11 mouse cellular contexts compared by ENCODE assay signal in the genomic region with DNA sequence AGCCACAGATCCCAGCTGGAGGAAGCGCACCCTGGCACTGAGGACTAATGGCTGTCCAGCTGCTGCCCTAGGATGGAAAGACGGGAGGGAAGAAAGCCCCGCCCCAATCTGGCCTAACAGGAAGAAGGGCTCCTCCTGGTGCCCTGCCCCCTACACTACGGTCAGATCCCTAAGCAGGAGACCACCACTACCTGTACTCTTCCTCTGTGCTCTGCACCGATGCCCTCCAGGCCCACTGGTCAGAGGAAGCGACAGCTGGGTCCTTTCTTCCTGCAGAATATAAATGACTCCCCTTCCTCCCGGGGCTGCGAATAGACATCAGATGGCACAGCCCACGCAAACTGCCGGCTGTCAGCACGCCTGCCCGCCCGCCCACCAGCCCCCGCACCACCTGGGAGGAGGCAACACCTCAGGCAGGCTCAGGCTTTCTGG. TPM values are rescaled to one million over a fixed set of nuclear protein-coding genes. Genes with fewer than 3 reads are reported as not detected.
DNase-seq lines count a peak whose midpoint lies in the region; ATAC-seq and TF ChIP-seq lines count a peak whose summit lies in the region.
"Had no signal": no experiment of that assay in that cellular context is flagged by ENCODE, and none has a peak within 500 bp of the region (broad histone marks: within the 10 kb centered on the region; RNA-seq: fewer than 3 reads in every experiment).

No protein-coding gene starts in this region.

- peaks cover 61% of the 10 kb centered on the region for H3K4me1 ChIP-seq in kidney, embryonic 15.5 days
- peaks cover 7% of the 10 kb centered on the region; the same call in 1 of the 2 replicates for H3K4me1 ChIP-seq in kidney, adult 2 months (ENCODE audit: control insufficient read depth, insufficient read depth, low read length)
- H3K4me1 ChIP-seq in embryonic facial prominence, embryonic 11.5 days (ENCODE audit: control insufficient read depth, insufficient read depth, low read length): 0 out of 2 replicates have a peak, but pooled peaks cover 2% of the 10 kb centered on the region
- peaks cover 14% of the 10 kb centered on the region for H3K4me1 ChIP-seq in hindbrain, embryonic 11.5 days (replicated peaks; ENCODE audit: control insufficient read depth, insufficient read depth, low read length)
- H3K4me1 ChIP-seq in midbrain, embryonic 13.5 days (replicated peaks): peaks cover 51% of the 10 kb centered on the region

- peaks cover 10% of the 10 kb centered on the region for H3K36me3 ChIP-seq in kidney, embryonic 15.5 days
- H3K36me3 ChIP-seq in kidney, adult 2 months (ENCODE audit: control insufficient read depth, insufficient read depth, low read length): no peaks in the 10 kb centered on the region
- no peaks in the 10 kb centered on the region for H3K36me3 ChIP-seq in embryonic facial prominence, embryonic 11.5 days (replicated peaks; ENCODE audit: control insufficient read depth, insufficient read depth, low read depth, low read length)
- no peaks in the 10 kb centered on the region for H3K36me3 ChIP-seq in hindbrain, embryonic 11.5 days (ENCODE audit: control insufficient read depth, insufficient read depth, low read length)
- H3K36me3 ChIP-seq in midbrain, embryonic 13.5 days: peaks cover 18% of the 10 kb centered on the region

- 3% methylated on average over 14 of the region's 14 CpGs for WGBS in kidney, embryonic 15.5 days
- WGBS in kidney, adult 2 months: 36% methylated on average over 14 of the region's 14 CpGs
- 21% methylated on average over 14 of the region's 14 CpGs for WGBS in embryonic facial prominence, embryonic 11.5 days
- 16% methylated on average over 14 of the region's 14 CpGs for WGBS in hindbrain, embryonic 11.5 days
- 13% methylated on average over 14 of the region's 14 CpGs for whole genome bisulfite sequencing in midbrain, embryonic 13.5 days

- intact Hi-C loops in left cerebral cortex, postnatal 10 days (cut with DNase I): no loop called here

- H3K27ac ChIP-seq in kidney, embryonic 15.5 days: peak overlapping the region; percentile 52
- no peak overlapping the region for H3K27ac ChIP-seq in kidney, adult 2 months (ENCODE audit: insufficient read depth, low read depth, low read length)
- no peak overlapping the region for H3K27ac ChIP-seq in embryonic facial prominence, embryonic 11.5 days (replicated peaks; ENCODE audit: low read depth, low read length)
- peak overlapping the region; percentile 68 for H3K27ac ChIP-seq in hindbrain, embryonic 11.5 days (ENCODE audit: low read depth, low read length)
- peak overlapping the region; percentile 84 for H3K27ac ChIP-seq in midbrain, embryonic 13.5 days

- no peak for TF ChIP-seq CTCF in kidney, adult 2 months (conservative IDR thresholded peaks at IDR 0.05; ENCODE audit: insufficient read depth, insufficient read length, low read depth, low read length)

- no peak overlapping the region for H3K4me3 ChIP-seq in kidney, embryonic 15.5 days (replicated peaks)
- no peak overlapping the region for H3K4me3 ChIP-seq in kidney, adult 2 months (ENCODE audit: insufficient read depth, low read depth, low read length)
- H3K4me3 ChIP-seq in embryonic facial prominence, embryonic 11.5 days (ENCODE audit: low read depth, low read length): no peak overlapping the region
- no peak overlapping the region for H3K4me3 ChIP-seq in hindbrain, embryonic 11.5 days (ENCODE audit: low read depth, low read length)
- no peak overlapping the region for H3K4me3 ChIP-seq in midbrain, embryonic 13.5 days (replicated peaks)

- H3K27me3 ChIP-seq in kidney, embryonic 15.5 days: no peaks in the 10 kb centered on the region
- no peaks in the 10 kb centered on the region for H3K27me3 ChIP-seq in kidney, adult 2 months (replicated peaks; ENCODE audit: control insufficient read depth, insufficient read depth, low read length)
- no peaks in the 10 kb centered on the region for H3K27me3 ChIP-seq in embryonic facial prominence, embryonic 11.5 days (ENCODE audit: control insufficient read depth, insufficient read depth, low read length)
- no peaks in the 10 kb centered on the region for H3K27me3 ChIP-seq in hindbrain, embryonic 11.5 days (ENCODE audit: control insufficient read depth, insufficient read depth, low read length)
- no peaks in the 10 kb centered on the region for H3K27me3 ChIP-seq in midbrain, embryonic 13.5 days
- H3K27me3 ChIP-seq: Patski had no signal

- DNase-seq in kidney, adult 2 months: no peak
- peak; percentile 58 for DNase-seq in embryonic facial prominence, embryonic 11.5 days (ENCODE audit: low spot score)
- DNase-seq in hindbrain, embryonic 11.5 days (ENCODE audit: low spot score): peak; percentile 76
- DNase-seq in left cerebral cortex, postnatal 10 days (ENCODE audit: extremely low spot score in 1 of 2, low spot score in 2 of 2): peak; percentile 67 to 83
- DNase-seq in gastrocnemius, postnatal 25 days: no peak

- no peaks in the 10 kb centered on the region for H3K9me3 ChIP-seq in kidney, embryonic 15.5 days (replicated peaks)
- H3K9me3 ChIP-seq in embryonic facial prominence, embryonic 11.5 days (replicated peaks; ENCODE audit: control insufficient read depth, low read length): no peaks in the 10 kb centered on the region
- H3K9me3 ChIP-seq in hindbrain, embryonic 11.5 days (ENCODE audit: control insufficient read depth, low read length): no peaks in the 10 kb centered on the region
- no peaks in the 10 kb centered on the region for H3K9me3 ChIP-seq in midbrain, embryonic 13.5 days

- no peak for TF ChIP-seq POLR2A in kidney, adult 2 months (IDR thresholded peaks at IDR 0.05; ENCODE audit: low read depth, low read length)

- peak overlapping the region; percentile 44 for H3K4me2 ChIP-seq in kidney, embryonic 15.5 days
- H3K4me2 ChIP-seq in embryonic facial prominence, embryonic 11.5 days (ENCODE audit: low read depth, low read length): 0 out of 2 replicates have a peak overlapping the region, but pooled peaks have one; percentile 7
- H3K4me2 ChIP-seq in hindbrain, embryonic 11.5 days (replicated peaks; ENCODE audit: low read depth, low read length): 0 out of 2 replicates have a peak overlapping the region, but pooled peaks have one; percentile 9
- H3K4me2 ChIP-seq in midbrain, embryonic 13.5 days (replicated peaks): peak overlapping the region; percentile 27

- 0 out of 2 replicates have a peak overlapping the region, but pooled peaks have one; percentile 24 for H3K9ac ChIP-seq in kidney, embryonic 15.5 days
- peak overlapping the region; percentile 0; the same call in 1 of the 2 replicates for H3K9ac ChIP-seq in embryonic facial prominence, embryonic 11.5 days (replicated peaks; ENCODE audit: low read length)
- no peak overlapping the region for H3K9ac ChIP-seq in hindbrain, embryonic 11.5 days (ENCODE audit: low read depth, low read length)
- H3K9ac ChIP-seq in midbrain, embryonic 13.5 days (replicated peaks): peak overlapping the region; percentile 58

- ATAC-seq in kidney, embryonic 15.5 days (replicated peaks; ENCODE audit: low FRiP score): peak; percentile 55
- ATAC-seq in embryonic facial prominence, embryonic 11.5 days (replicated peaks; ENCODE audit: insufficient number of reproducible peaks, low FRiP score, low TSS enrichment, low read depth): peak; percentile 14; the same call in 1 of the 2 replicates
- ATAC-seq in hindbrain, embryonic 11.5 days (ENCODE audit: low FRiP score): peak; percentile 68
- ATAC-seq in midbrain, embryonic 13.5 days: peak; percentile 49
- ATAC-seq in granulocyte monocyte progenitor cell, adult 5-6 weeks (replicated peaks; ENCODE audit: poor library complexity, severe bottlenecking): no peak

RNA-seq across cellular contexts. Expression of gene Cyb561d1, which starts 3.9 kb away (rescaled TPM):
- 3.8 TPM in 2 replicates for polyA plus RNA-seq in kidney, embryonic 15.5 days (2015; fragmentation: Nextera tagmentation; extraction: Ambion mirVana)
- 7.0 and 7.1 TPM in 2 replicates for polyA plus RNA-seq in kidney, adult 2 months (2012; rRNA removed)
- 1.4 and 1.6 TPM in 2 replicates for polyA plus RNA-seq in embryonic facial prominence, embryonic 11.5 days (2014; fragmentation: Nextera tagmentation; extraction: Ambion mirVana)
- 2.4 and 2.6 TPM in 2 replicates for polyA plus RNA-seq in hindbrain, embryonic 11.5 days (2014; fragmentation: Nextera tagmentation; extraction: Ambion mirVana)
- 10 to 100 TPM; 11.0 to 12.7 TPM for total RNA-seq in left cerebral cortex, postnatal 10 days (2021)
- 4.3 and 5.6 TPM in 2 replicates for polyA plus RNA-seq in midbrain, embryonic 13.5 days (2015; fragmentation: Nextera tagmentation; extraction: Ambion mirVana)
- total RNA-seq in granulocyte monocyte progenitor cell, adult 5-6 weeks (2014; fragmentation: Nextera tagmentation): 5.0 and 5.8 TPM in 2 replicates
- 3.5 and 3.9 TPM in 2 replicates for total RNA-seq in granulocyte monocyte progenitor cell, adult 5-6 weeks (2017)
- total RNA-seq in gastrocnemius, postnatal 25 days (2021): 1 to 10 TPM; 2.7 TPM

RNA-seq across cellular contexts. Expression of gene Amigo1, which starts 10.9 kb away (rescaled TPM):
- polyA plus RNA-seq in kidney, embryonic 15.5 days (2015; fragmentation: Nextera tagmentation; extraction: Ambion mirVana): 4.6 and 6.3 TPM in 2 replicates
- polyA plus RNA-seq in kidney, adult 2 months (2012; rRNA removed): 18.4 and 25.7 TPM in 2 replicates
- 2.8 and 3.1 TPM in 2 replicates for polyA plus RNA-seq in embryonic facial prominence, embryonic 11.5 days (2014; fragmentation: Nextera tagmentation; extraction: Ambion mirVana)
- polyA plus RNA-seq in hindbrain, embryonic 11.5 days (2014; fragmentation: Nextera tagmentation; extraction: Ambion mirVana): 4.2 and 6.0 TPM in 2 replicates
- total RNA-seq in left cerebral cortex, postnatal 10 days (2021): 10 to 100 TPM; 36.4 to 38.5 TPM
- polyA plus RNA-seq in midbrain, embryonic 13.5 days (2015; fragmentation: Nextera tagmentation; extraction: Ambion mirVana): 9.9 and 11.0 TPM in 2 replicates
- total RNA-seq in granulocyte monocyte progenitor cell, adult 5-6 weeks (2014; fragmentation: Nextera tagmentation): 1.9 and 4.4 TPM in 2 replicates
- 2.0 and 3.4 TPM in 2 replicates for total RNA-seq in granulocyte monocyte progenitor cell, adult 5-6 weeks (2017)
- total RNA-seq in gastrocnemius, postnatal 25 days (2021): 10 to 100 TPM; 21.3 to 23.3 TPM

RNA-seq across cellular contexts. Expression of gene Atxn7l2, which starts 13.7 kb away (rescaled TPM):
- polyA plus RNA-seq in kidney, embryonic 15.5 days (2015; fragmentation: Nextera tagmentation; extraction: Ambion mirVana): 18.1 and 20.3 TPM in 2 replicates
- 23.1 and 29.3 TPM in 2 replicates for polyA plus RNA-seq in kidney, adult 2 months (2012; rRNA removed)
- 17.6 and 19.0 TPM in 2 replicates for polyA plus RNA-seq in embryonic facial prominence, embryonic 11.5 days (2014; fragmentation: Nextera tagmentation; extraction: Ambion mirVana)
- 16.6 and 19.9 TPM in 2 replicates for polyA plus RNA-seq in hindbrain, embryonic 11.5 days (2014; fragmentation: Nextera tagmentation; extraction: Ambion mirVana)
- total RNA-seq in left cerebral cortex, postnatal 10 days (2021): 10 to 100 TPM; 22.2 to 24.8 TPM
- polyA plus RNA-seq in midbrain, embryonic 13.5 days (2015; fragmentation: Nextera tagmentation; extraction: Ambion mirVana): 27.8 and 28.8 TPM in 2 replicates
- total RNA-seq in granulocyte monocyte progenitor cell, adult 5-6 weeks (2014; fragmentation: Nextera tagmentation): 6.7 and 6.8 TPM in 2 replicates
- 1.1 and 1.5 TPM in 2 replicates for total RNA-seq in granulocyte monocyte progenitor cell, adult 5-6 weeks (2017)
- total RNA-seq in gastrocnemius, postnatal 25 days (2021): 1 to 10 TPM; 6.1 to 6.5 TPM

RNA-seq across cellular contexts. Expression of gene Sypl2, which starts 29.4 kb away (rescaled TPM):
- 4.4 and 4.9 TPM in 2 replicates for polyA plus RNA-seq in kidney, embryonic 15.5 days (2015; fragmentation: Nextera tagmentation; extraction: Ambion mirVana)
- 37.7 and 38.7 TPM in 2 replicates for polyA plus RNA-seq in kidney, adult 2 months (2012; rRNA removed)
- 0.95 and 1.1 TPM in 2 replicates for polyA plus RNA-seq in embryonic facial prominence, embryonic 11.5 days (2014; fragmentation: Nextera tagmentation; extraction: Ambion mirVana)
- 0.47 and 0.59 TPM in 2 replicates for polyA plus RNA-seq in hindbrain, embryonic 11.5 days (2014; fragmentation: Nextera tagmentation; extraction: Ambion mirVana)
- 1 to 10 TPM; 1.1 to 1.3 TPM for total RNA-seq in left cerebral cortex, postnatal 10 days (2021)
- 0.92 and 0.95 TPM in 2 replicates for polyA plus RNA-seq in midbrain, embryonic 13.5 days (2015; fragmentation: Nextera tagmentation; extraction: Ambion mirVana)
- total RNA-seq in granulocyte monocyte progenitor cell, adult 5-6 weeks (2014; fragmentation: Nextera tagmentation): not detected in 2 replicates
- total RNA-seq in granulocyte monocyte progenitor cell, adult 5-6 weeks (2017): not detected in 2 replicates
- 100 to 1,000 TPM; 596 to 597 TPM for total RNA-seq in gastrocnemius, postnatal 25 days (2021)
- polyA plus RNA-seq: Patski had no signal

RNA-seq across cellular contexts. Expression of gene Gpr61, which starts 42.4 kb away (rescaled TPM):
- polyA plus RNA-seq in kidney, embryonic 15.5 days (2015; fragmentation: Nextera tagmentation; extraction: Ambion mirVana): 0.05 and 0.08 TPM in 2 replicates
- polyA plus RNA-seq in kidney, adult 2 months (2012; rRNA removed): not detected in 2 replicates
- polyA plus RNA-seq in embryonic facial prominence, embryonic 11.5 days (2014; fragmentation: Nextera tagmentation; extraction: Ambion mirVana): 0.11 and 0.31 TPM in 2 replicates
- polyA plus RNA-seq in hindbrain, embryonic 11.5 days (2014; fragmentation: Nextera tagmentation; extraction: Ambion mirVana): 0.34 and 0.57 TPM in 2 replicates
- 10 to 100 TPM; 20.4 to 21.3 TPM for total RNA-seq in left cerebral cortex, postnatal 10 days (2021)
- polyA plus RNA-seq in midbrain, embryonic 13.5 days (2015; fragmentation: Nextera tagmentation; extraction: Ambion mirVana): 2.0 and 2.1 TPM in 2 replicates
- total RNA-seq in granulocyte monocyte progenitor cell, adult 5-6 weeks (2014; fragmentation: Nextera tagmentation): not detected in 2 replicates
- total RNA-seq in granulocyte monocyte progenitor cell, adult 5-6 weeks (2017): not detected in 2 replicates
- not detected for total RNA-seq in gastrocnemius, postnatal 25 days (2021)
- total RNA-seq: heart, postnatal 14 days had no signal
- polyA plus RNA-seq: spleen, adult 2 months had no signal

Comparison
In these comparisons a context has a peak if more than half of its experiments do, and no peak if none do; other contexts are left out.
1. H3K27ac ChIP-seq: peak in kidney, embryonic 15.5 days (single experiment), hindbrain, embryonic 11.5 days (single experiment) and midbrain, embryonic 13.5 days (single experiment); none in kidney, adult 2 months (single experiment) and embryonic facial prominence, embryonic 11.5 days (single experiment).
2. DNase-seq: peak in embryonic facial prominence, embryonic 11.5 days (single experiment), hindbrain, embryonic 11.5 days (single experiment) and left cerebral cortex, postnatal 10 days (2 of 2); none in kidney, adult 2 months (single experiment) and gastrocnemius, postnatal 25 days (single experiment).
3. Peak in every context shown above with its lines, with median percentiles within 50 percentile points of each other: H3K4me2 ChIP-seq.